Mouse (Mus musculus) thymus, postnatal 0 days (tissue): Measurements from ENCODE around the gene Spint5. TPM values are rescaled to one million over a fixed set of nuclear protein-coding genes. Genes with fewer than 3 reads are reported as not detected.

ENCODE experiments used
- DNase-seq: peaks from one replicate; pipeline ENCODE4 v3.0.0-alpha.2; 2015; ENCODE audit warnings: low spot score
- polyA plus RNA-seq: library from polyadenylated mRNA; unstranded; fragments of >200 nt; fragmentation: Nextera tagmentation; extraction: Ambion mirVana; gene quantifications from 2 replicates; pipeline ENCODE4 v1.2.1, GENCODE M21; 2015

Spint5 gene
- polyA plus RNA-seq, 1 experiment from 2014 or later: not detected

GRCm38 (mm10) chr2:164735446-164735845 lies 20.3 kb downstream of the Spint5 start:
- no peak for DNase-seq

GRCm38 (mm10) chr2:164737377-164738090 lies 22.4 kb downstream of the Spint5 start:
- no peak for DNase-seq

GRCm38 (mm10) chr2:164739876-164740275 lies 24.8 kb downstream of the Spint5 start:
- no peak for DNase-seq

GRCm38 (mm10) chr2:164744987-164745386 lies 29.9 kb downstream of the Spint5 start:
- no peak for DNase-seq

GRCm38 (mm10) chr2:164745843-164746479 lies 30.9 kb downstream of the Spint5 start, which contains the start of the genes Wfdc3 and Dnttip1:
Gene Wfdc3, minus strand, starts transcription at chr2:164745931.
Gene Dnttip1, plus strand, starts transcription at chr2:164745983.
- peak; percentile 96 for DNase-seq

GRCm38 (mm10) chr2:164746693-164747092 lies 31.6 kb downstream of the Spint5 start:
- peak; percentile 34 for DNase-seq

GRCm38 (mm10) chr2:164748191-164748590 lies 33.1 kb downstream of the Spint5 start:
- DNase-seq: no peak

- DNase-seq: no peak
These were observed 33.9 kb downstream of the Spint5 start for GRCm38 (mm10) chr2:164748991-164749390.

- no peak for DNase-seq
These were observed 37.3 kb downstream of the Spint5 start for GRCm38 (mm10) chr2:164752454-164752853.

- no peak for DNase-seq
These were observed 39.0 kb downstream of the Spint5 start for GRCm38 (mm10) chr2:164754105-164754504.

- DNase-seq: no peak
These were observed 39.7 kb downstream of the Spint5 start for GRCm38 (mm10) chr2:164754800-164755199.

GRCm38 (mm10) chr2:164757841-164758240 lies 42.7 kb downstream of the Spint5 start:
- no peak for DNase-seq

- DNase-seq: no peak
These were observed 43.6 kb downstream of the Spint5 start for GRCm38 (mm10) chr2:164758692-164759091.

GRCm38 (mm10) chr2:164760059-164760833 lies 45.1 kb downstream of the Spint5 start:
- no peak for DNase-seq

GRCm38 (mm10) chr2:164761502-164761901 lies 46.4 kb downstream of the Spint5 start:
- DNase-seq: no peak

- DNase-seq: no peak
These were observed 46.9 kb downstream of the Spint5 start for GRCm38 (mm10) chr2:164761971-164762370.

GRCm38 (mm10) chr2:164762593-164762992 lies 47.5 kb downstream of the Spint5 start:
- no peak for DNase-seq

GRCm38 (mm10) chr2:164765841-164766240 lies 50.7 kb downstream of the Spint5 start:
- DNase-seq: no peak
